Mouse (Mus musculus) subcutaneous adipose tissue, adult 2 months (tissue): ENCODE measurements around the gene Ints13. TPM values are rescaled to one million over a fixed set of nuclear protein-coding genes. Genes with fewer than 3 reads are reported as not detected.

ENCODE experiments used
- polyA plus RNA-seq: library from polyadenylated mRNA; depleted of rRNA; stranded (reverse); fragments of >200 nt; gene quantifications from 2 replicates; pipeline ENCODE4 v1.2.3, GENCODE M21; 2012; ENCODE audit warnings: low replicate concordance; rRNA removed

Gene Ints13
- 10.5 and 24.0 TPM in 2 replicates for polyA plus RNA-seq

DNA sequence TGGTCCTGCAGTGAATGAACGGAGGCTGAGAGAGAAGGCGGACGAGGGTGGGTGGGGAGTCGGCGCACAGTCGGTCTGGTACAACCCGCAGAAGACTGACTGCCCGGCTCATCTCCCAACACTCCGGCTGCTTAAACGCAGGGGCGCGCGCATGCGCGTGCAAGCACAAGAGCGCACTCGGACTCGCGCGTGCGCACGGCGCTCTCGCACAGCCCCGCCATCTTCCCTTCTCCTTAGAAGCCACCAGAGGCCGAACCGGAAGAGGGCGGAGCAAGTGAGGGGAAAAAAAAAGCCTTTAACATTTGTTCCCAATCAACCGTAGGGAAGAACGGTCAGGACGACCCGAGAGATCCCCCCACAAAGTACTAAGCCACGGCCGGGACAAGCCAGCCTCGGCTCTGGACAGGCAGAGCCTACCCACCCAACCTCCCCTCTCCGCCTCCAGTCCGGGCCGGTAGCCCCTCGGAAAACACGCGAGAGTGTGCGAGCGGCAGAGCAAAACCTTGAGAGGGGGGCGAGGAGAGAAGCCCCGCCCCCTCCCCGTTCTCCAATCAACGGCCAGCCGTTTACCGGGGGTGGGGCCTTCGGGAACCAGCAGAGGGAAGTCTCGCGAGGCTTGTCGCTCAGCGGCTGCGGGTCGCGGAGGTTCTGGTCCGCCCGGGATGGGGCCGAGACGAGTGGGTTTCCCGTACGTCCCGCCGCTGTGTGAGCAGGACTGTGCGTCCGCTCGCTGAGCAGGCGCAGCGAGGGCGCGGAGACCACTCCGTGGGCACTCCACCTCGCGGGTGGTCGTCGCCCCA, at the start of gene Ints13:
Gene Ints13 (minus strand): TSS at position 526 of the 800 bp plus-strand sequence.

GRCm38 (mm10) chr6:146576903-146577302, 732 bp downstream of the Ints13 start, which contains the start of gene Fgfr1op2:
Fgfr1op2 (plus strand) TSS chr6:146577203.

GRCm38 (mm10) chr6:146501866-146502804, 75.5 kb downstream of the Ints13 start, which contains the start of gene Itpr2:
Itpr2 (minus strand) TSS chr6:146502223.

Other genes starting within 250 kb of the Ints13 start
- 13.5 and 28.2 TPM in 2 replicates for gene Itpr2, start 75.6 kb downstream of the Ints13 start, polyA plus RNA-seq
- gene Fgfr1op2, start 632 bp downstream of the Ints13 start, polyA plus RNA-seq: 64.8 and 68.3 TPM in 2 replicates
- 46.3 and 46.4 TPM in 2 replicates for gene Med21, start 64.7 kb upstream of the Ints13 start, polyA plus RNA-seq
- gene Tm7sf3, start 65.0 kb upstream of the Ints13 start, polyA plus RNA-seq: 12.8 and 27.1 TPM in 2 replicates
- gene Stk38l, start 147.2 kb upstream of the Ints13 start, polyA plus RNA-seq: 7.2 and 7.8 TPM in 2 replicates
- 12.1 and 20.6 TPM in 2 replicates for gene Arntl2, start 218.2 kb upstream of the Ints13 start, polyA plus RNA-seq